Mouse (Mus musculus) kidney, adult 2 months (tissue): ENCODE data around the gene Ppp6r2.

ENCODE experiments used
- CTCF ChIP-seq: fragments of 200-500 bp; conservative IDR thresholded peaks from 2 replicates; pipeline ENCODE4 v1.5.1; 2011; ENCODE audit warnings: low read depth, mild to moderate bottlenecking, control low read depth, low read length, moderate library complexity, mixed read lengths; ENCODE audit not compliant: insufficient read depth, insufficient read length
- POLR2A ChIP-seq: fragments of 200-500 bp; IDR thresholded peaks from one replicate; pipeline ENCODE4 v1.6.1; 2011; ENCODE audit warnings: low read depth, low read length, control low read depth

DNA sequence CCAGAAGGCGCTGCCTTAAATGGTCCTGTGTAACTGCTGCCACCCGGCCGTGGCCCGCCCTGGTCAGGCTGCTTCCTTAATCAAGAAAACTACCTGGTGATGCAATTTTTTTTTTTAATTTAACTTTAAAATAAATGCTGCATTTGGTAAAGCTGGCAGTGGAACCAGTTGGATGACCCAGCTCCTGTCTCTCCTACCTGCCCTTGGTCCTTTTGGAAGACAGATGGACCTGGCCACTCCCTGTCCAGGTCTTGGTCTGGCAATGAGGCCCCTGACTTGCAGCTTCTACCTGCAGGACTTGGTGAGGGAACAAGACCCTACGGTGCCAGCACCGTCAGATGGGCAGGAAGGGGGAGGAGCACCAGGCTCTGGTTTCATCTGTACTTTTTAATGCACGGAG, 74.8 kb downstream of the Ppp6r2 start:
- TF ChIP-seq CTCF (no peak), POLR2A (no peak)
